Mouse (Mus musculus): ENCODE measurements around the gene Bod1l.

Gene Bod1l

GRCm38 (mm10) chr5:41758671-41759639, 85.2 kb downstream of the Bod1l start:
- no peak for DNase-seq

GRCm38 (mm10) chr5:41757338-41757737, 86.8 kb downstream of the Bod1l start:
- no peak for DNase-seq

- no peak for DNase-seq
Measured at GRCm38 (mm10) chr5:41756396-41756795, 87.7 kb downstream of the Bod1l start.

GRCm38 (mm10) chr5:41755373-41755960, 88.6 kb downstream of the Bod1l start:
- no peak for DNase-seq

- DNase-seq, result no peak
Measured at GRCm38 (mm10) chr5:41754836-41755235, 89.3 kb downstream of the Bod1l start.

GRCm38 (mm10) chr5:41754226-41754775, 89.8 kb downstream of the Bod1l start:
- DNase-seq, result no peak

GRCm38 (mm10) chr5:41752721-41753120, 91.4 kb downstream of the Bod1l start:
- no peak for DNase-seq

- DNase-seq, result no peak
Measured at GRCm38 (mm10) chr5:41744898-41745780, 99.0 kb downstream of the Bod1l start.

- no peak for DNase-seq
Measured at GRCm38 (mm10) chr5:41744234-41744633, 99.9 kb downstream of the Bod1l start.

GRCm38 (mm10) chr5:41738817-41739216, 105.3 kb downstream of the Bod1l start:
- DNase-seq, result no peak

Data from thymus, postnatal 25 days (tissue).